Mouse (Mus musculus) liver, adult 2 months (tissue): ENCODE measurements around the gene Il27.

Experiments
- CTCF ChIP-seq: fragments of 200-500 bp; IDR thresholded peaks from 2 replicates; pipeline ENCODE4 v1.5.1; 2011; ENCODE audit warnings: low read depth, low read length, control low read depth
- POLR2A ChIP-seq: fragments of 200-500 bp; IDR thresholded peaks from 2 replicates; pipeline ENCODE4 v1.6.1; 2011; ENCODE audit warnings: low read length, control low read depth; ENCODE audit not compliant: insufficient read depth; ENCODE audit errors: extremely low read depth

DNA sequence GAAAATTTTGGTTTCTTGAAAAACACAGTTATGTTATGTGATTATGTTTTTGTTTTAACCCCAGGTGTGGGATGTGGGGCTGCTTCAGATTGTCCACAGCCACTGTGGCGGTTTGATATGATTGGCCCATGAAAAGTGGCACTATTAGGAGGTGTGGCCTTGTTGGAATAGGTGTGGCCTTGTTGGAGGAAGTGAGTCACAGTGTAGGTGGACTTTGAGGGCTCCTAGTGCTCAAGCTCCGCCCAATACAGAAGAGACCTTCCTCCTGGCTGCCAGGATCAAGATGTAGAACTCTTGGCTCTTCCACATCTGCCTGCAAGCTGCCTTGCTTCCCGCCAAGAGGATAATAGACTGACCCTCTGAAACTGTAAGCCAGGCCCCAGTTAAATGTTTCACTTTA, 18.0 kb upstream of the Il27 start:
- no peak for TF ChIP-seq CTCF
- TF ChIP-seq POLR2A, result no peak
